Mouse (Mus musculus): ENCODE measurements around the gene Grsf1.

Grsf1 gene

DNA sequence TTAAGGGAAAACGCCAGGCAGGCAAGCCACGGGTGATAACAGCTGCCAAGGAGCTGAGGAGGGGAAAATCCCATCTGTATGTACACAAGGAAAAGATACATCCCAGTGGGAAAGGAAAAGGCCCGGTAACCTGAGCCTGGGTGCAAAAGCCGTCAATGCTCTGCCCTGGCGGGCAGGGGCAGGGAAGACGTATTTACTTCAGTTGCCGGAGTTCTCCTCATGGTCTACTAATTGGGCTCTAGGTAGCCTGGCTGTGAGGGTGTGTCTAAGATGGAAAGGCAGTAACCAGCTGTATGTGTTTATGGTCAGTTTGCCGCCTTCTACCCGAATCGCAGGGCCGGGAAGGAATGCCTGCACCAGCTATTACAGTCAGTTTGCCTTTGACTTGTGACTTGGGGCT lies 46.8 kb downstream of the Grsf1 start:
- DNase-seq: no peak

DNA sequence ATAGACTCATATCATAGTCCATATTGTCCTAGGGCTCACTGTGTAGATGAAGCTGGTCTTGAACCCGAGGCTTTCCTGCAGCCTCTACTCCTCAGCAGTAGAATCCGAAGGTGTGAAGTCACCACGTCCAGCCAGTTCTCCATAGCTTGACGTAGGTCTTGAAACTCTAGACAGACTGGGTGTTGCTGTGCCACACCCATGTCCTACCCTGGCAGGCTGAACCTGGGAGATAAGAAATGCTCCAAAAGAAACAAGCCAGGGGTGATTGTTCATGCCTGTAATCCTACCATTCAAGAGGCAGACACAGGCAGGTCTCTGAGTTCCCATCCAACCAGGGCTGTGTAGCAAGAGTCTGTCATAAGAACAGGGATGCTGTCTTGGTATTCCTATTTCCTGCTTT lies 48.4 kb downstream of the Grsf1 start:
- DNase-seq: peak; percentile 81

GRCm38 (mm10) chr5:88616988-88617387 lies 59.0 kb downstream of the Grsf1 start:
- DNase-seq: no peak

DNA sequence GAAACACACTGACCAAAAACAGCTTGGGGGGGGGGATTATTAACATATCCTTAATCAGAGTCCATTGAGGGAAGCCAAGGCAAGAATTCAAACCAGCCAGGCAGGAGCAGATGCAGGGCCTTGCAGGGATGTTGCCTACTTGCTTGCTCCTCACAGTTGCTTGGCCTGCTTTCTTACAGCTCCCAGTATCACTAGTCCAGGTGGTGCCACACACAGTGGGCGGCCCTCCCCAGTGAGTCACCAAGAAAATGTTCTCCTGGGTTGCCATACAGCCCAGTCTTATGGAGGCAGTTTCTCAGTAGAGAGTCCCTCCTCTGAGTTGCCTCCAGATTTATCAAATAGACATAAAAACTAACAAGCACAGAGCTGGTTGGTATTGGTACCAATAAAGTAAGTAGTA lies 61.8 kb downstream of the Grsf1 start:
- no peak for DNase-seq

All from liver (tissue).